Mouse (Mus musculus): ENCODE measurements around the gene Cdh23.
A peak's percentile ranks its signal among the peaks of the same experiment; 100 is the strongest.

Cdh23 gene

DNA sequence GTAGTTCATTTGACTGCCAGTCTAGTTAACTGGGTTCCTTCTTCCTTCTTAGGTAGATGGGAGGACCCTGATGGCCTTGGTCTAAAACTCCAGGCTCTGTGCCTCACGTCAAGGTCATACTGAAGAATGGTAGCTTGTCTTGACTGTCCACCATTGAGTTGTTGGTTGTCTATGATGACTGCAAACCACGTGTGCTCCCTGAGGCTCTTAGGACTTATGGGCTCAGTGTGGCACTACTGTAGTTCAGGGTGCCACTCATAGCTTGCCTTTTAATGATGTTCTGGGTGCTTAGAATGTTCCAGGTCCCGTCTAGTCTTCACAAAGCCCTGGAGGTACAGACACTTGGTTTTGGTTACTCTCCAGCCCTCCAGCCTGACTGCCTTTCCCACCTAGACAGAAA lies 417.5 kb downstream of the Cdh23 start:
- peak; percentile 17 for DNase-seq

GRCm38 (mm10) chr10:60278006-60278399 lies 418.3 kb downstream of the Cdh23 start:
- no peak for DNase-seq

DNA sequence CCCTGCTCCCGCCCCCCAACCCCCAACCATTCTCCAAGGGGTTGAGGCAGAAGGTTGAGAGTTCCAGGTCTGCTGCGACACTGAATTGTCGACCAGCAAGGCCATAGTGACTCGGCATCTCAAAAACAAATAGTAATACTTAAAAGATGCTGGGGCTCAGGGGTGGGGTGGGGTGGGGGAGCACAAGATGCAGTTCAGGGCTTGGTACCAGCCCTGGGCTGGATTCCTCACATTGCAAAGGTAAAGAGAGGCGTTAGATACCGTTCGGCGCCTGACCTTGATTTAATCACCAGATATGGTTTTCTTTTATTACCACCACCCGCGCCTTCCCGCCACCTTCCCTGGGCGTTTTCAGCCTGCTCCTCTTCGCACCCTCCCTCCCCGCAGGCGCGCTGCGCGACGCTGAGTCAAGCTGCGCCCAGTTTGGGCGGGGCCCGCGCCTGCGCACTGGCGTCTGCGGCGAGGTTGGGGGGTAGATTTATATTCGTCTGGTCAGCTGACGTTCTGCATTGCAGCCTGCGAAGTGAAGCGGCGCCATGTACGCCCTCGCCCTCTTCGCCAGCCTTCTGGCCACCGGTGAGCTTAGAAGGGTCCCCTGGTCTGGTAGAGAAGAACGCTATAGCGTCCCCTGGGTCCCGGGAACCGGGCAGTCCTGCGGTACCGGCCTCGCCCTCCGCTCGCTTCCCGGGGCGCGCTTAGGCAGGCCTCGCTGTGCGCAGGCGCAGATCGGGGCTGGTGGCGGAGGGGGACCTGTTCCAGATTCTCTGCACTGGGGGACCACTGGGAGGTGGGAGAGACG lies 418.9 kb downstream of the Cdh23 start, which contains the start of gene Psap:
Psap (plus strand) TSS at position 421 of the 799 bp plus-strand sequence.
- peak; percentile 96 for DNase-seq

DNA sequence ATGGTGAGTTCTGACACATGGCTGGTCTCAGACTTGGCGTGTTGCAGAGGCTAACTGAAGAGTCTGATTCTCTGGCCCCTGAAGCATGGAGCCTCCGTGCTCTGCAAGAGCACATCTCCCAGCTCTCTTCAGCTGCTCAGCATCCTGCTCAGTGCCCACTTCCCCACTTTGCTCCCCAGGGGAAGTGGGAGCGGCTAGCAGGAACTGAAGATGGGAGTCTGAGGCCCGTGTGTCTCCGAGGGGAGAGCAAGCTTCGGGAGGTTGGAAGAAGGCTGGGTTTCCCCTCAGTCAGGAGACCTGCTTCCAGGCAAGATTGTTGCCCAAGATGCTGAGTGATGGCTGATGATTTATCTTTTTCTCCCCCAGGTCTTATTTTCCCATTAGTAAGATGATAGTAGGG lies 422.9 kb downstream of the Cdh23 start:
- DNase-seq, result no peak

DNA sequence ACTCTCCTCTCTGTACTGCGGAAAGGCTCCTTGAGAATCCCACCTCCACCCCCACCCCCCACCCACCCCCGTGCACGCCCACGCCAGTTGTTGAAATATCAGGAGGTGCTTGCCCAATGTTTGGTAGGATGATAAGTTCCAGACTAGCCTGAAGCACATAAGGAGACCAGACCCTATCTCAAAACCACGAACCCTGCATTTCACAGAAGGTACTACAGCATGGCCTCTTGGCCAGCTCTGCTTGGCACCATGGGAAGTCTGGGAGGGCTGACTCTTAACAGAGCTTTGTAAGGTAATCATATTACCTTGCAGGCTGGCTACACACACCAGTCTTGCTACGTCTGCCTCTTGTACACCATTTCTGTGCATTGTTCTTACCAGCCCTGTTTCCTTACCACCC lies 424.0 kb downstream of the Cdh23 start:
- no peak for DNase-seq

DNA sequence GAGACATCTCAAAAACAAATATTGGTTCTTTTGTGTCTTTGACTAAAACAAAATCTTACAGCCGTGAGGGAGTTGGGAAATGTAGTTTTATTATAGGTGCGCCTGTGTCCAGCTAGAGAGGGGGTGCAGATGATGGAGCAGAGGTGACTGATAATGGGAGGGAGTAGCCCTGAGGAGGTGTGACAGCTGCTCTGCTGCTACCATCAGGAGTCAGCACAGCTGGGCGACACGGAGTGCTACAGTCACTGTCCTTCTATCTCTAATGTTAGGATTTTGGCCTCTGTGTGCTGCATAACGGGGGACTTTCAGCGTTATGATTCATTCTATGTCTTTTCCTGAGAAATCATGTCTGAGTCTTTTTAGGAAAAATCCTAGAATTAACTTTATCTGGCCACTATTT lies 425.3 kb downstream of the Cdh23 start:
- DNase-seq, result no peak

DNA sequence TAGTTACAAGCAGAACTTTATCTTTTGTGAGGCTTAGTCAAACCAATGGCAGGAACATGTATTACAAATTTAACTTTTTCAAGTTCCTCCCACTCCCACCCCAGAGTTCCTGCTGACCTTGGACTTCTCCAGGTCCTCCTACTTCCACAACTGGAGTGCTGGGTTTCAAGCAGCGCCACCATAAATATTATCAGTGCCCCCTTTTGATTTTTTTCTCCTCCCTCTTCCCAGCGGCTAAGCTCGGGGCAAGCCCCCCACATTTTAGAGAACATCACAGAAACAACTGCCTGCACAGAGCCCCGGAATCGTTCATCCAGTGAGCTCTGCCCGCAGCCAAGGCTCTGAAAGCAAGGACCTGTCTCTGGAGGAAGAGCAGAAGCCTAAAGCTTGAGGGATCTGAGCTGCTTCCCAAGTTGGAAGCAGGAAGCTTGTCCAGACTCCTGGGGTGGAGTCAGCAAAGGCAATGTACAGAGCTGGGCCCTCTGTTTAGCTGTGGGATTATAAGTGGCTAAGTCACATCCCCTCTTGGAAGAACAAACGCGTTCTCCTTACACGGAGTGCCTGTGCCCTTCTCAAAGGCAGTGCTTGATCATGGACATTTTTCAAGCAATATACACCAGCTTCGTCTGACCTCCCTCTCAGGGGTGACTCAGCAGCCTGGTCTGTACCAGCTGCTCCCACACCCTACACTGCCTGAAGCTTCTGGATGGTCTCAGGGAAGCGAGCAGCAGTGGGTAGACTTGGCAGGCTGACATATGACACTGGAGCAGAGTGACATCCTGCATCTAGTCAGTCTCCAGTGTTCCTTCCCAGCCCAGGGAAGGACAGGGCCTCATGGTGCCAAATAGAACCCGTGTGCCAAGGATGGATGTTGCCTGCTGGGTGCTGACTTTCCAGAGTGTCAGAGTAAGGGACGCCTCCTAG lies 426.9 kb downstream of the Cdh23 start:
- DNase-seq, result no peak

- no peak for DNase-seq
Observed at GRCm38 (mm10) chr10:60268738-60269137, 427.6 kb downstream of the Cdh23 start.

- DNase-seq, result no peak
Observed at GRCm38 (mm10) chr10:60266842-60267401, 429.4 kb downstream of the Cdh23 start.

DNA sequence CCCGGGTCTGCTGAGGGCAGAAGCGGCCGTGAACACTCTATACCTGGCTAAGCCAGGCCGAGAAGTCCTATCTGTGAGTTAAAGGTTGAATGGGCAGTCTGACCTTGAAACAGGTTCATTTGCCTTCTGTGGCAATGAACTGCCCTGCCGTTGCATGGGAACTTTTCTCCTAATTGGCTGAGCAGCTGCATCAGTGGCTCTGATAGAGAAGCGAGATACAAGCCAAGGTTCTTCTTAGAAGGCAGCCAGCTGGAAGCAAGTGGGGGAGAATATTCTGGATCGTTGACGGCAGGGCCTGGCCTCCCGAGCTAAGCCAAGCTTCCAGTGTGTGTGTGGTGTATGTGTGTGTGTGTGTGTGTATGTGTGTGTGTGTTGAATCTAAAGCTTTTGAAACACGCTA lies 431.0 kb downstream of the Cdh23 start:
- no peak for DNase-seq

GRCm38 (mm10) chr10:60263351-60263750 lies 432.9 kb downstream of the Cdh23 start:
- no peak for DNase-seq

DNA sequence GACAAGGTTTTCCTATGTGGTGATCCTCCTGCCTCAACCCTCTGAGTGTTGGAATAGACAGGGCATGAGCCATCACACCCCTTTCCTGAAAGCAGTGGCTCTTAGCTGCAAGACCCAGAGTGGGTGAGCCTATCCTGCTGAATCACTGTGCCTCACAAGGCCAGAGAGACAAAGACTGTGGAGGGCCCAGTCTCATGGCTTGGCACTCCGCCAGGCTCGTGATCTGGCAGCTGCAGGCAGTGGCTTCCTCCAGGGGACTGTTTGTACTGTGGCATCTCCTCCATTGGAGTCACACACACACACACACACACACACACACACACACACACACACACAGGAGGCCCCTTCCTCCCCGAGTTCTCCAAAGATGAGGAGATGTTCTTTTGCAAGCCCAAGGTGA lies 433.9 kb downstream of the Cdh23 start:
- peak; percentile 53 for DNase-seq

- DNase-seq, result no peak
Observed at GRCm38 (mm10) chr10:60261530-60261929, 434.8 kb downstream of the Cdh23 start.

- no peak for DNase-seq
Observed at GRCm38 (mm10) chr10:60260557-60261294, 435.6 kb downstream of the Cdh23 start.

DNA sequence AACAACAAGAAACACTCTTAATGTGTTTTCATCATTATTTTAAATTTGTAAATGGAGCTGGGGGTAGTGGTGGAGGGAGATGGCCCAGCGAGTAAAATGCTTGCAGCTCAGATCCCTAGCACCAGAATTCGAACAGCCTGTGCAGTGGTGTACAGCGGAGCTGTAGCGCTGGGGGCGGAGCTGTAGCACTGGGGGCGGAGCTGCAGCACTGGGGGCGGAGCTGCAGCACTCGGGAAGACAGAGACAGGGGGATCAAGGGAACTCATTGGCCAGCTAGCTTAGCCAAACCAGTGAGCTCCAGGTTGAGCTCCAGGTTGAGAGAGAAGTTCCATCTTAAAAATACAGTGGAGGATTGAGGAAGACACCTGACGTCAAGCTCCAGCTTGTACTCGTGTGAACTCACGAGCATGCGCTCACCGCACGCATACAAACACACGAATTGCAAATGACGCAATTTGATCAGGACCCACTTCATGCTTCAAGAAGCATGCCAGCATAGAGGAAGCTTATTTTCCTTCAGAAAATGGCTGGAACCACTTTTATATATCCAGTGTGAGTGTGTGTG lies 438.9 kb downstream of the Cdh23 start:
- no peak for DNase-seq

GRCm38 (mm10) chr10:60256088-60256487 lies 440.2 kb downstream of the Cdh23 start:
- DNase-seq, result no peak
